Mouse (Mus musculus): ENCODE measurements around the gene Cbfa2t3. TPM values are rescaled to one million over a fixed set of nuclear protein-coding genes. Genes with fewer than 3 reads are reported as not detected.

The Cbfa2t3 gene
- polyA plus RNA-seq, 1 experiment: 22.7 TPM

- no peak overlapping the region for H3K27ac ChIP-seq (replicated peaks; ENCODE audit: low read depth, low read length)
- H3K4me3 ChIP-seq (ENCODE audit: insufficient read depth, low read depth, low read length): no peak overlapping the region
- H3K4me1 ChIP-seq (ENCODE audit: control insufficient read depth, insufficient read depth, insufficient read length, low read length): peaks cover 7% of the 10 kb centered on the region
These were observed 121.8 kb downstream of the Cbfa2t3 start for GRCm38 (mm10) chr8:122577116-122577515.

- Histone ChIP-seq H3K4me1 (ENCODE audit: control insufficient read depth, insufficient read depth, insufficient read length, low read length) (peaks cover 7% of the 10 kb centered on the region), H3K4me3 (ENCODE audit: insufficient read depth, low read depth, low read length) (peak within 1 kb of the TSS; percentile 82), H3K27ac (replicated peaks; ENCODE audit: low read depth, low read length) (no peak within 1 kb of the TSS)
These were observed 122.3 kb downstream of the Cbfa2t3 start, which contains the start of gene Aprt for GRCm38 (mm10) chr8:122576648-122577022. Aprt (minus strand) TSS chr8:122576909.

DNA sequence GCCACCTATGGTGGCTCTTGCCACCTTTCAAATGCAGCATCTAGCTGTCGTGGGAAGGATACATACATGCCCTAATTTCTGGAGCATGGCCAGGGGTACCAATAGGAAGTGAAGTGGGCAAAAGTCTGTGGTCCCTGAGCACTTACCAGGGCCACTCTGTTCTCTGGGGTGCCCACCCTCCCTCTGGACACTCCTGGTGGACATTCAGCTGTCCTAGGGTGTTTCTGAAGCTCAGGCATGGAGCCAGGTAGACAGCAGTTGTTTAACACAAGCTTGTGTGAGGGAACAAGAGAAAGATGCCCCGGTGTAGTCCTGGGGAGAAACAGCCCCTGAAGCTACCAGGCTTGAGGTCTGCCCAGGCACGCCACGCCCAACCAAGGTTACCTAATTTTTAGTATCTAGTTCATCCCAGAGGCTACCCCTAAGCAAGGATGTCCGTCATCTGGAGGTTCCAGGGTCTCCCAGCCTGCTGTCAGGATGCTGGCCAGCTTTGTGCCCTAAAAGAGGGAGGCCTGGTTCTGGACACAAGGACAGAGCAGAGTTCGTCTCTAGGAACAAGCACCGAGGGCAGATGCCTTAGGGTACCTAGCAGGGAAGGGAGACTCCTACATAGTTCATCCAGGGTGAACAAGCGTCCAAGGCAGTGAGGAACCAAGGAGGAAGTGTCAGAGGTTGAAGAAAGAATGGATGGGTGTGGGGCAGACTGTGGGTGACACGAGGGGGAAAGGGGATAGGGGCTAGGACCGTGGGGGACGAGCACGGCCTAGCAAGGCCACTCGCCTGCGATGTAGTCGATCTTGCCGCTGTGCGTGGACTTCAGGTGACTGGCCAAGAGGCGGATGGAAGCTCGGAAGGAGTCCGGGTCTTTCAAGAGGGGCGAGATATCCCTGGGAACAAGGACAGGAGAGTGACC, 122.9 kb downstream of the Cbfa2t3 start:
- H3K27ac ChIP-seq (replicated peaks; ENCODE audit: low read depth, low read length): no peak overlapping the region
- peak overlapping the region; percentile 82 for H3K4me3 ChIP-seq (ENCODE audit: insufficient read depth, low read depth, low read length)

DNA sequence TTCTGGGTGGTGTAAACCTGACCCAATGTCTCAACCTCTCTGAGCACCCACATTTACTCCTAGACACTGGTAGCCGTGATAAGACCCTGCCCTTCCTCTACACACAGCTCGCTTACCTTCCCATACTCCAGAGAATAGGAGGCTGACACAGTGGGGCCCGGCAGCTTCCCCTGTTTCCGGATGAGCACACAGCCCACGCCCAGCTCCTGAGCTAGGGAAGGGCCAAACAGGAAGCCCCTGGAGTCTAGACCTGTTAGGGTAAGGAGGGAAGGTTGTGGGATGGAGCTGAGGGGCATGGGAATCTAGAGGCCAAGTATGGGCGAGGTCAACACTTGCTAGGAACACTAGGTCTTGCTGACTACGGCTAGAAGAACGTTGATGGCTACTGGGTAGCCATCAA, 123.6 kb downstream of the Cbfa2t3 start:
- Histone ChIP-seq H3K4me1 (ENCODE audit: control insufficient read depth, insufficient read depth, insufficient read length, low read length) (peaks cover 7% of the 10 kb centered on the region), H3K27ac (replicated peaks; ENCODE audit: low read depth, low read length) (no peak overlapping the region; the same call in 1 of the 2 replicates), H3K4me3 (ENCODE audit: insufficient read depth, low read depth, low read length) (peak overlapping the region; percentile 82; the same call in 1 of the 2 replicates)

More for the DNA sequence above, 122.9 kb downstream of the Cbfa2t3 start:
- H3K4me1 ChIP-seq (ENCODE audit: control insufficient read depth, insufficient read depth, insufficient read length, low read length): peaks cover 7% of the 10 kb centered on the region

Other genes starting within 250 kb of the Cbfa2t3 start
- gene Snai3, start 238.4 kb downstream of the Cbfa2t3 start, polyA plus RNA-seq (2012; ENCODE audit: insufficient read depth, insufficient read length, missing spikeins): not detected in 2 replicates
- 19.0 and 28.7 TPM in 2 replicates for gene Rnf166, start 223.0 kb downstream of the Cbfa2t3 start, polyA plus RNA-seq (2012; ENCODE audit: insufficient read depth, insufficient read length, missing spikeins)
- 13.8 and 15.1 TPM in 2 replicates for gene Ctu2, start 223.0 kb downstream of the Cbfa2t3 start, polyA plus RNA-seq (2012; ENCODE audit: insufficient read depth, insufficient read length, missing spikeins)
- 14.7 and 20.4 TPM in 2 replicates for gene Piezo1, start 147.8 kb downstream of the Cbfa2t3 start, polyA plus RNA-seq (2012; ENCODE audit: insufficient read depth, insufficient read length, missing spikeins)
- 0.48 and 0.58 TPM in 2 replicates for gene Cdt1, start 131.1 kb downstream of the Cbfa2t3 start, polyA plus RNA-seq (2012; ENCODE audit: insufficient read depth, insufficient read length, missing spikeins)
- 17.3 and 19.4 TPM in 2 replicates for gene Aprt, start 122.2 kb downstream of the Cbfa2t3 start, polyA plus RNA-seq (2012; ENCODE audit: insufficient read depth, insufficient read length, missing spikeins)
- gene Galns, start 87.6 kb downstream of the Cbfa2t3 start, polyA plus RNA-seq (2012; ENCODE audit: insufficient read depth, insufficient read length, missing spikeins): 1.9 and 2.7 TPM in 2 replicates
- 81.0 and 89.0 TPM in 2 replicates for gene Trappc2l, start 87.5 kb downstream of the Cbfa2t3 start, polyA plus RNA-seq (2012; ENCODE audit: insufficient read depth, insufficient read length, missing spikeins)
- not detected in 2 replicates for gene Pabpn1l, start 76.4 kb downstream of the Cbfa2t3 start, polyA plus RNA-seq (2012; ENCODE audit: insufficient read depth, insufficient read length, missing spikeins)
- 102 and 104 TPM in 2 replicates for gene Acsf3, start 76.4 kb upstream of the Cbfa2t3 start, polyA plus RNA-seq (2012; ENCODE audit: insufficient read depth, insufficient read length, missing spikeins)
- gene Cdh15, start 148.9 kb upstream of the Cbfa2t3 start, polyA plus RNA-seq (2012; ENCODE audit: insufficient read depth, insufficient read length, missing spikeins): 0.32 TPM in 1 of 2 replicates, not detected in the other

Measured in brown adipose tissue, adult 24 weeks (tissue).